Mouse (Mus musculus) kidney, adult 8-10 months (tissue): ENCODE data around the gene Thumpd1.

Source experiments
- DNase-seq, 2 experiments: peaks; one replicate each; pipeline ENCODE4 v3.0.0; 2022

Thumpd1 gene

DNA sequence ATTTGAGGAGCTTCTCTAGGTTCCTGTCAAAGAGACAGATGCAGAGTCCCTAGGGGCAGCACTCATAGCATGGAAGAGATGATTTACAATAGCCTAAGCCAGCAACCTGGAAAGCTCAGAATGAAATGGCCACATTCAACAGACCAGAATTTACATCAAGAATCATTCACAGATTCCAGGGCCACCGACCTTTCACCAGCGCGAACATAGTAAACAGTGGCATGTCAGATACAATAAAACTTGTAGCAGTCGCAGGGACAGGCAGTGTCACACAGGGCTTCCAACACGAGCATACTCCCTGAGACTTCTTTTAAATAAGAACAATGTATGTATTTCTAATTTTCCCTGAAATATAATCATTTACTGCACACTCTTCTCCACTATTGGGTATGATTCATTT is 50.2 kb downstream of the Thumpd1 start:
- DNase-seq = peak in 1 of 2 experiments; percentile 30

DNA sequence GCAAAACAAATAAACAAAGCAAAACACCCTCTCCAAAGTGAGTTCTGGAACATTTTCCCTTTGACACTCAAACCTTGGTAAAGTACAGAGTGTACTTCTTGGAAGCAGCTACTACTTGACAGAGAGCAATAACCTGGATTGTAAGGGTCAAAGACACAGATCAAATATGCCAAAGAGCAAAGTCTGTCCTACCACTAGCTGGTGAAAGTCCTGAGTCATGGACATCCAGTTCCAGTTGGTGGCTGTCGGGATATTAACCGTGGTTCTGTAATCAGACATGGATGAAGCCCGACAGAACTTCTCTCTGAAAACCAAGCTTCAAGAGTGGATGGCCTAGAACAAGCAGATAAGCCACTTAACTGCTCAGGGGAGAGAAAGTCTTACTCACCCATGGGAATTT is 52.7 kb downstream of the Thumpd1 start:
- DNase-seq = peak; percentile 69 to 83
